Mouse (Mus musculus) regulatory T cell (primary cell): ENCODE results near the gene Mrpl34.
"Not testable (repeated sequence)": the region's sequence is repeated elsewhere in the genome, so short reads cannot be mapped to it uniquely, and the experiment has no call there.

Experiments
- in situ Hi-C: fragments of 300-600 bp; cut with MboI, MseI; formaldehyde crosslinking; loops from one replicate; pipeline ENCODE4 v1.15.1; 2025; ENCODE audit warnings: high pct_unique_total_duplicates

Mrpl34 gene

DNA sequence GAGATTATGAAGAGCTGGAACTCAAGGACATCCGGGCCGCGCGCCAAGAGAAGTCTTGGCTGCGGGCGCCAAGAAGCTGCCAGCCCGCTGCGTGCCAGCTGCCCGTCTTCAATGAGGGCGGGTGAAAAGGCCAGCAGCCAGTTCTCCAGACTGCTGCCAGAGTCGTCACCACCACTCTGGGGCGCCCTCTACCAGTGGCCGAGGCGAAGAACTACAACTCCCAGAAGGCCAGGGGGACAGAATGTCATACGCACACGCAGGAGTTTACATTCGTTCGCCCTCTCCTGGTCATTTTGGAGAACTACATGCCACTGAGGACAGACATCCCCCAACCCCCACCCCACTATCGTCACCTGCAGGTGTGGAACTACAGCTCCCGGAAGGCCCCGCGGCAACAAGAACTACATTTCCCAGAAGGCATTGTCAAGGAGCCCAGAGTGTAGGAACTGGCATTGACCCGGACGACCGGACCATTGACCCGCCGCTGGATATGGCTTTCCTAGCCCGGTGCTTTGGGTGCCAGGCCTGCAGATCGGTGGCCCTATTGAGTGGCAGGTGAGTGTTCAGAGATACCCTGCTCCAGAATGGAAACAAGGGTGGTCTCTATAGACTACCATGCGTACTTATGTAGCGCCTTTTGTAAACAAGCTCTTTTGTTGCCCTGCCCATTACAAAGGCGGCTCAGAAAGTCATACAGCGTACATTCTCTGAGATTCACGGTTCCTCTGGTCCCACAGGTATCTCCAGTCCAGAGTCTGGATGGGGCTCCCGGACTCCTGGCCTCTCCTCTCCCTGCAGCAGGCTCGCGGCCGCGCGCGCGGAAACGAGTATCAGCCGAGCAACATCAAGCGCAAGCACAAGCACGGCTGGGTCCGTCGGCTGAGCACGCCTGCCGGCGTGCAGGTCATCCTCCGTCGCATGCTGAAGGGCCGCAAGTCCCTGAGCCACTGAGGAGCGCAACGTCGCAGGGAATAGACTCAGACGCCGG, at the start of gene Mrpl34:
Gene Mrpl34 (plus strand): TSS at position 447 of the 988 bp plus-strand sequence.
- in situ Hi-C loops = loop anchor here (5.0 kb wide), 1 partner anchor 58 kb away; the partner anchor contains the start of gene Ankle1

DNA sequence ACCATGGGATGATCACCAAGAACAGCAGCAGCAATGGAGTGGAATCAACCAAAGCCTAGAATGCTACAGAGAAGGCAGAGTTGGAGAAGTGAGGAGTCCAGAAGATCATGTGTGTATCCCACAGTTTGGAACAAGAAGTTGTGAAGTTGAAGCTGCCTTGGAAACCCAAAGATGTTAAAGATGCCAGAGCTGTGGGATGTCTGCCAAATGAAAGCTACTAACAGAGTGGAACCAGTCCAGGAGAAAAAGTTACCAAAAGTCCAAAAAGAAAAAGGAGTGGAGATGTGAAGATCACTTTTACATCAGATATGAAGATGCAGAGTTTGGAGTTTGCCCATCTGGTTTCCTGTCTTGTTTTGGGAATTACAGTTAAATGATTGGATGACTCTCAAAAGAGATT, 42.6 kb upstream of the Mrpl34 start:
- in situ Hi-C loops = no loop called here

GRCm38 (mm10) chr8:71432935-71433334, 31.8 kb upstream of the Mrpl34 start:
- in situ Hi-C loops = not testable (repeated sequence)

GRCm38 (mm10) chr8:71437041-71437440, 27.7 kb upstream of the Mrpl34 start:
- in situ Hi-C loops = no loop called here

- in situ Hi-C loops = no loop called here
Observed at GRCm38 (mm10) chr8:71441404-71441803, 23.4 kb upstream of the Mrpl34 start.

- in situ Hi-C loops = loop anchor here (5.0 kb wide), 1 partner anchor 77 kb away; no protein-coding TSS in a partner anchor
Observed at GRCm38 (mm10) chr8:71445096-71445495, 19.7 kb upstream of the Mrpl34 start.

GRCm38 (mm10) chr8:71451337-71451736, 13.4 kb upstream of the Mrpl34 start:
- in situ Hi-C loops = no loop called here

GRCm38 (mm10) chr8:71451777-71452176, 13.0 kb upstream of the Mrpl34 start:
- in situ Hi-C loops = no loop called here

DNA sequence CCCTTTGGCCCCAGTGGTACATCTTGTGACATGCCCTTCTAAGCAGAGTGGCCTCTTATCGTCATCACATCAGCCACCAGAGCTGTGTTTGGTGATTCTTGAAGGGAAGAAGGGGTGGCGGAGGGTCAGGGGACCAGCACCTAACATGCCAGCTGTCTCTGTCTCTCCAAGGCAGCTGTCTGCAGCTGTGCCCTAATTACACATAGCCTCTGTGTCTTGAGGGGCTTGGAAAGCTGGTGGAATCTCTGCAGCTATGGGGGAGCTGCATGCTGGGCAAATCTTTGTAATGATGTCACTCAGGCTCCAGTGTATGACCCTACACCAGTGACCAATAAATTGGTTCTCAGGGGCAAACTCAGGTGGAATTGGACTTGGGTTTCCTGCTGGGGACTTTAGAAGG, 12.1 kb upstream of the Mrpl34 start:
- in situ Hi-C loops = no loop called here

DNA sequence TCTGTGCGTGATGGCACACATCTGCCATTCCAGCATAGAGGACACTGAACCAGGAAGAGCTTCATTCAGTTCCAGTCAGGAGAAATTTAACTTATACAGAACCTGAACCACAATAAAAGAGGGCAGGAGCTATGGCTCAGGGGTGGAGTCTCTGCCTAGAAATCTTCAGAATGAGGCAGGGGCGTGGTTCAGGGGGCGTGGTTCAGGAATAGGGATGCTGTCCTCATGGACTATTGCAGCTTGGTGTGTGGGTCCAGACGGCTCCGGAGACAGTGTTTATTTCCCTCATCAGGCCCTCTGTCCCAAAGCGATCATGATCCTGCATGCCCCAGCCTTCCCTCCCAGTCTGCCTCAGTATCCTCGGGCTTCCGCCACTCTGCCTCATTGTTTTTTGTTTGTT, 10.1 kb upstream of the Mrpl34 start:
- in situ Hi-C loops = loop anchor here (5.0 kb wide), 1 partner anchor 82 kb away; the partner anchor contains the start of gene Ocel1

DNA sequence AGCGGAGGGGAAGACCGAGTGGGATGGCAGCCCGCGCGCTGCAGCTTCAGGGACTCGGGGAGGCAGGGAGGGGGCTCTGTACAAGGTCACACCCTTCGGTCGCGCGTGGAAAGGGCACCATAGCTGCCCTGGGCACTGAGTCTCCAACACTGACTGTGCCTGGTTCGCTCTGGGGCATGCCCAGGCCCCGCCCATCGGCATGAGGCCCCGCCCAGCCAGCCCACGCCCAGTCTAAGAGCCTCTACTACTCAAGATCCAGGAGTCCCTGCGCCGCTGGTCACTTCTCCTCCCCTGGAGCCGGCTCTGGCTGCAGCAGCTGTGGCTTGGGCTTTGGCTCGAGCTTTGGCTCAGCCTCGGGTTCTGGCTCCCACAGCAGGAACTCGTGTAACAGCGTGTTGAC, 7.9 kb upstream of the Mrpl34 start:
- in situ Hi-C loops = loop anchor here (5.0 kb wide), 1 partner anchor 85 kb away; the partner anchor contains the start of gene Ocel1

DNA sequence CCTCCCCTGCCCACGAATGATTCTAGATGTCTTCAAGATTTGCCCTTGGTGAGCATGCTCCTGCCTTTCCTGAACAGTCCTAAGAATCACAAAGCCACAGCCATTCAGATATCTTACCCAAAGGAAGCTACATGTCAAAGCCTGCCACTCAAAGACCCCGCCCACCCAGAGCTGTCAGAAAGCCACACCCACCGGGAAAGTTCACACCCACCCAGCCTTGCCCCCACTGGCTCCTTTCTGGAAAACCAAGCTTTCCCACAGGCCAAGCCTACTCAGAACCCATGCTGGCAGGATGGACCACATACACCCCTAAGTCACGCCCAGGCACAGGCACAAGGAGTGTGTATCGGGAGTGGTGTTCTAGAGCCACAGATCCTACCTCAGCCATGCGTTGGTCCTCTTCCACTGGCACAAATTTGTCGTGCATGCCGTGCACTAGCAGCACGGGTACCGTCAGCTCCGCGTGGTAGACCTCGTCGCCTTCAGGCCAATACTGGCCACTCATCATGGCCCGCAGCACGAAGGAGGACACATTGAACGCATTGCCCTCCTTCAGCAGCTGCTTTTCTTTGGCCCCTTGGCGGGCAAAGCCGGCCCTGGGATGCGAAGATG, 7.0 kb upstream of the Mrpl34 start:
- in situ Hi-C loops = loop anchor here (5.0 kb wide), 1 partner anchor 85 kb away; the partner anchor contains the start of gene Ocel1

DNA sequence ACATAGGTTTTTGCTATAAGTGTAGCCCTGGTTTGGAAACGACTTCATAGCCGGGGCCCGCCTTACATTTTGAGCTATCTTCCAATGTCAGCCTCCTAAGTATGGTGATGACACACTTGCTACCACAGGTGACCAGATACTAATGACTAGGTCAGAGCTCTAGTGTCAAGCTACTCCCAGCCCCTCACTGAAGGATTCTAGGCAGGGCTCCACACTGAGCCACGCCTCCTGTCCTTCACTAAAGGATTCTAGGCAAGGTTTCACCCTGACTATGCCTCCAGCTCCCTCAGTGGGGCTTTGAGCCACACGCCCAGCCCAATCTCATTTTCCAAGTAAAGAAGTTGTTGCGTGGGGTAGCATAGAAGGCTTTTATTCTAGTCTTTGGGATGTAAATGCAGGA, 4.0 kb upstream of the Mrpl34 start:
- in situ Hi-C loops = no loop called here

GRCm38 (mm10) chr8:71461152-71461840, 3.5 kb upstream of the Mrpl34 start:
- in situ Hi-C loops = no loop called here

DNA sequence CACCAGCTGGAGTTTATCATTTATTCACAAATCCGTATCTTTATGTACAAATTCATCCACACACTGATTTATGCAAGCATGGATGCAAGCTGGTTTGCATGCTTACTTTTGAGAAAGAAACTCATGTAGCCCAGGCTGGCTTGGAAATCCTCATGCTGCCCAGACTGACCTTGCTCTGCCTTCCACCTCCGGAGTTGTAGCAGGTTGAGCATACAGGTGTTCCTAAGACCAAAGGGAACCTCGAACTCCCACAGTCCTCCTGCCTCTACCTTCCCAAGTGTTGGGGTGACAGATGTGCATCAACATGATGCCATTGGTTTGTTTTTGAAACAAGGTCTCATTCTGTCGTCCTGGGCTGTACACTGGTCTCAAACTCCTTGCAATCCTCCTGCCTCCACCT, 2.6 kb upstream of the Mrpl34 start:
- in situ Hi-C loops = no loop called here

DNA sequence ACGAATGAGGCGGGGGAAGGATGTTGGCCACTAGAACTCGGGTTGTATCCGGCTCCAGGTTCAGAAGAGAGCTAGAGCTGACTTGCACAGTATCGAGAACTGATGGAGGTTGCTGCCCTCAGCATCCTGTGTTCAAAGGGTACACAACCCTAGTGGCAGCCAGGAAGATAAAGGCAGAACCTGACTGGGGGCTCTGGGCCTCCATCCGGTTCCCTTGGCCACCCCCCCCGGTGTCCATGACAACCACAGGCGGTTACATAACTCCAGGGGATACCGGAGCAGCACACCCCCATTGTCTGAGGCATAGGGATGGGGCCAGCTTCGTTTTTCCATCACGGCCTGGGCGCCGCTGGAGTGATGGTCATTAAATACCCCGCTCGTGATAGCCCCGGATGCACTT, 2.0 kb upstream of the Mrpl34 start:
- in situ Hi-C loops = no loop called here

DNA sequence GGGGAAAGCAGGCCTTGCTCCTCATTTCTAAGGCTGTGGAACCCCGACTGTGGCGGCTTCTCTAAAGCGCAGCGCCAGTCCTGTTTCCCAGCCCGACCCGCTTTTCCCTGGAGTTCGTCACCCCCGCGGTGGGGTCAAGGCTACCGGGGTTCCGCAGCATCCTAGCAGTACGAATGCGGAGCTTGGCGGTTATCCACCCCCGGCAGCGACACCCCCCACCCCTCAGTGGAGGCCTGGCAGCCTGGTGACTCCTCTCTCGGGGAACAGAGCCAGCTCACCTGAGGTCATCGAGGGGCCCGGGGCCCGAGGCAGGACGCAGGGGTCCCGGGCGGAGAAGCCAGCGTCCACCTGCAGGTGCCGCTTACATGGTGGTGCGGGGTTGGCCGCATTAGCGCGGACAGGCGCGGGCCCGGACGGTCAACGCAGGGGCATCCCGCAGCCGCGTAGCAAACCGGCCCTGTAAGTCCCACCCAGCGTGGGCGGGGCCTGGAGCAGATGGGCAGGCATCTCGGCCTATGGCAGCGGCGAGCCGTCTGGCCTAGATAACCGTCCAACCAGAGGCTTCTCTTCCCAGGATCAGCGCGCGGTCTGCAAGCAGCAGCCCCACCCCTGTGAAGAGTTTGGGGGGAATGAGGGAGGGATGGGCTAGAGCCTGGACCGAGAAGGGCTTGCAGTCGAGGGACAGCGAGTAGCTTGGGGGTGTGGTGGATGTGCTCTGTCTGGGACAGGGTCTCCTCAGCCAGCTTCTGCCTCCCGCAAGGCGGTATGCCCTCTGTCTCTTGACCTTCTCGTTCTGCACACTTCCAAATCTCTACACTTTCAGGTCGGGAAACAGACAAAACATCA, 1.3 kb upstream of the Mrpl34 start, which contains the start of gene Abhd8:
Gene Abhd8 (minus strand): TSS at position 468 of the 846 bp plus-strand sequence.
- in situ Hi-C loops = no loop called here

GRCm38 (mm10) chr8:71465733-71466132, 974 bp downstream of the Mrpl34 start:
- in situ Hi-C loops = loop anchor here (5.0 kb wide), 1 partner anchor 58 kb away; the partner anchor contains the start of gene Ankle1

DNA sequence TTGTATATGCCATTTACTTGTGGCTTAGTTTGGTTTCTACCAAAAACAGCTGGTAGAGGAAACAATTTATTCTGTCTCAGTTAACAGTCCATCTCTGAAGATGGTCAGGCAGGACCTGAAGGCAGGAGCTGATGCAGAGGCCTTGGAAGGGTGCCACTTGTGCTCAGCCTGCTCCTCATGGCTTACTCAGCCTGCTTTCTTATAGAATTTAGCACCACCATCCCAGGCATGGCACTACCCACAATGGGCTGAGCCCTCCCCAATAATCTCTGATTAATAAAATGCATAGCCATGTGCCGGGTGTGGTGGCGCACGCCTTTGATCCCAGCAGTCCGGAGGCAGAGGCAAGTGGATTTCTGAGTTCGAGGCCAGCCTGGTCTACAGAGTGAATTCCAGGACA, 1.4 kb downstream of the Mrpl34 start:
- in situ Hi-C loops = loop anchor here (5.0 kb wide), 1 partner anchor 59 kb away; the partner anchor contains the start of gene Ankle1

DNA sequence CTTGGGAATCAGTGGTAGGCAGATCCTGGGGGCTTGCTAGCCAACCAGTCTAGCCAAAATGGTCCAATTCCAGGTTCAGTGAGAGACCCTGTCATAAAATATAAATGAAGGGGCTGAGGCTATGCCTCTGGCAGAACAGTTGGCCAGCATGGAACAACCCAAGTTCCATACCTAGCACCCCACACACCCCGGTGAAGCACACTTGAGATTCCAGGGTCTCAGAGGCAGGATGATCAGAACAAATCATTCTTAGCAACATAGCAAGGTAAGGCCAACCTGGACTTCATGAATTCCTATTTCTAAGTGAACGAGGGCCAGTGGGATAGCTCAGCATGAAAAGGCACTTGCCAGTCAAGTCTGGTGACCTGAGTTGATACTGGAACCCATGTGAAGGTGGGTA, 2.4 kb downstream of the Mrpl34 start:
- in situ Hi-C loops = loop anchor here (5.0 kb wide), 1 partner anchor 60 kb away; the partner anchor contains the start of gene Ankle1
